Mouse (Mus musculus) E14TG2a.4 (cell line): ENCODE results near the gene Shq1.

Experiments used
- H3K27me3 ChIP-seq: 2 replicates; pipeline ENCODE4 v1.6.1; 2014; ENCODE audit warnings: low read length, control low read depth; ENCODE audit not compliant: insufficient read depth
- H3K36me3 ChIP-seq: 2 replicates; pipeline ENCODE4 v1.6.1; 2014; ENCODE audit warnings: low read length, control low read depth; ENCODE audit not compliant: insufficient read depth
- H3K4me1 ChIP-seq: replicated peaks from 2 replicates; pipeline ENCODE4 v1.6.1; 2014; ENCODE audit warnings: low read depth, low read length, control low read depth
- H3K4me3 ChIP-seq: replicated peaks from 2 replicates; pipeline ENCODE4 v1.5.1; 2014; ENCODE audit warnings: mild to moderate bottlenecking, low read length
- H3K9me3 ChIP-seq: 2 replicates; pipeline ENCODE4 v1.6.1; 2014; ENCODE audit warnings: low read length, control low read depth
- CTCF ChIP-seq: conservative IDR thresholded peaks from 2 replicates; pipeline ENCODE4 v1.5.1; 2014; ENCODE audit warnings: low read length
- NANOG ChIP-seq: IDR thresholded peaks from 2 replicates; pipeline ENCODE4 v1.6.1; 2014; ENCODE audit warnings: borderline replicate concordance, low read length, mixed read lengths
- POU5F1 ChIP-seq: IDR thresholded peaks from 2 replicates; pipeline ENCODE4 v1.6.1; 2014; ENCODE audit warnings: low read length, borderline replicate concordance

Gene Shq1

DNA sequence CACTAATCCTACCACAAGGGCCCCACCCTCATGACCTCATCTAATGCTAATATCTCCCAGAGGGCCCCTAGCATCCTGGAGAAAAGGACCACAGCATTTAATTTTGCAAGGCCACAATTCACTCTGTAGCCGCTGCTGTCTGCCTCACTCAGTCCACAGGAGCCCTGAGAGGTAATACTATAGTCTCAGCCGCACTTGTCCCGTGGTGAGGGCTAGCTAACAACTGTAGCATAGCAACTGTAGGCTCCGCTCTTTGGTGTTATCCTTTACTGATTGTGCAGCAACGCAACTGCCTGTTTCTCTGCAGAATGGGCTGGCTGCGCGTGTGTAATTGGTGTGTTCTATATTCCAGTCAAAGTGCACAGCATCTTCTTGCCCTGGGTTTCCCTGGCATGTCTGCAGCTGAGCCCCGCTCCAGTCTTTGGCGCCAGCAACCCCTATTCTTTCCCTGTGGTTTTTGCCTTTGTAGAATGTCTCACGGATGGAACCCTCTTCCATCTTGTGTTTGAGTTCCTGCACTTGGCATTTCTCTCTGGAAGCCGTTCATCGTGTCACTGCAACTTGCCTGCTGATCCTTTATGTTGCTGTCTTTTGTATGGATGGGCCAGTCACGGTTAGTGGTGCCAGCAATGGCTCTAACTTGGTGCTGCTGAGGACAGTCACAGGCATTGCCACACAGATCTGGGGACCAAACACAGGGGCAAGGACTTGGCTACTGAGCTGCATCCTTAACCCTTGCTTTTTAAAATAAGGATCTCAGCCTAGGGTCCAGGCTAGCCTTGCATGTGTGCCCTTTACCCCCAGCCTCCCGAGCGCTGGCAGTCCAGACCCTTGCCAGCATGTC, 128.6 kb downstream of the Shq1 start:
- Histone ChIP-seq H3K4me1 (peaks cover 40% of the 10 kb centered on the region), H3K4me3 (no peak overlapping the region), H3K27me3 (peaks cover 9% of the 10 kb centered on the region; the same call in 1 of the 2 replicates), H3K36me3 (no peaks in the 10 kb centered on the region), H3K9me3 (no peaks in the 10 kb centered on the region)
- TF ChIP-seq CTCF (no peak), NANOG (no peak), POU5F1 (no peak)

DNA sequence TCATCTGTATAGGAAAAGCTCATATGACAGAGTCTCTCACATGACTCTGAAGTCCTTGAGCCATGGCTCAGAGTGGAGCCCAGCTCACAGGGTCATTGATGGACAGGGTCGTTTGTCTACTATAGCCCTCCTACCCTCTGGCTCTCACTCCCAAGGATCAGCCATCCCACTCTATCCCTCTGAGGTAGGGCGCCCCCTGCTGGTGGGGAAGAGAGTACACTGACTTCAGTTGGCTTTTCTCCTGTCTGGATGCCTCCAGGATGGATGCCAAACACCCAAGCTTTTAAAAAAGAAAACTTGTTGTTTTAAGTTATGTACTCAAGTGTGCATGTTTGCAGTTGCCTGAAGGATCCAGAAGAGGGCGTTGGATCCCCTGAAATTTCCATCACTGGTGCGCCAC, 131.3 kb downstream of the Shq1 start:
- Histone ChIP-seq H3K27me3 (peaks cover 7% of the 10 kb centered on the region; the same call in 1 of the 2 replicates), H3K9me3 (no peaks in the 10 kb centered on the region), H3K4me3 (no peak overlapping the region), H3K36me3 (no peaks in the 10 kb centered on the region), H3K4me1 (peaks cover 45% of the 10 kb centered on the region)
- TF ChIP-seq CTCF (peak; percentile 70), NANOG (no peak), POU5F1 (no peak)

DNA sequence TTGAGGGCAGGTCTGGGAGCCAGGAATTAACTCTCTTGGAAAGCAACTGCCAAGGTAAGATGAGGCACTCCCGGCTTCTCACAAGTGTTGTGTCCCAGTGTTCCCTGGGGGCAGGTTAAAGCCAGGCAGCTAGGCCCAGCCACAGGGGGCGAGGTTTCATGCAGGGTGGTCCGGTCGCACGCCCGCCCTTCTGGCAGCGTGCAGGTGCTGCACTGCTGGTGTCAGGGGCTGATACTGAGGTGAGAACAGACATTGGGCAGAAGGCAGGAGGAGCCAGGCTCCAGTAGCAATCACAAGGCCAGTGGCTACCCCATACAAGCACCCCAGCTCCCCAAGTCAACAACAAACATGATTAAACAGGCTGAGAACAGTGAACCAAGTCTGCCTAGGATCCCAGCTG, 132.4 kb downstream of the Shq1 start:
- H3K36me3 ChIP-seq, result no peaks in the 10 kb centered on the region
- TF ChIP-seq POU5F1 (no peak), NANOG (no peak), CTCF (no peak)
- H3K4me1 ChIP-seq, result peaks cover 45% of the 10 kb centered on the region
- H3K9me3 ChIP-seq, result no peaks in the 10 kb centered on the region
- 0 out of 2 replicates have a peak overlapping the region, but pooled peaks have one; percentile 23 for H3K4me3 ChIP-seq
- H3K27me3 ChIP-seq, result 0 out of 2 replicates have a peak, but pooled peaks cover 4% of the 10 kb centered on the region

DNA sequence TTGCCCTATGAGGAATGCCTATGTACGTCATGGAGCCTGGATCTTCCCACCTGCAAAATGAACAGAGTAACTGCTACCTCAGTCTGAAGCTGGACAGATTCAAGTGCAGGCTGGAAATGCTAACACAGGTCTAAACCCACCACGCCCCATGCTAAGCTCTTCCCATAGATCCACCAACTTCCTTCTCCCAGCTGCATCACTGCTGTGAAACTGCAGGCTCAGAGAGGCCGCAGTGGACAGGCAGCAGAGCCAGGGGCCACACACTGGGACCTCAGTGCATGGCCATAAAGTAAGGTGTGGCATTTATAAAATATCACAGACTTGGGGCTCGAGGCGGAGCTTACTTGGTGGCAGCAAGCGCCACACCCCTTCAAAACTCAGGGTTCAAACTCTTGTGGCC, 133.0 kb downstream of the Shq1 start:
- Histone ChIP-seq H3K27me3 (0 out of 2 replicates have a peak, but pooled peaks cover 4% of the 10 kb centered on the region), H3K4me1 (peaks cover 49% of the 10 kb centered on the region), H3K4me3 (no peak overlapping the region), H3K9me3 (no peaks in the 10 kb centered on the region), H3K36me3 (no peaks in the 10 kb centered on the region)
- no peak for TF ChIP-seq CTCF
- no peak for TF ChIP-seq POU5F1

DNA sequence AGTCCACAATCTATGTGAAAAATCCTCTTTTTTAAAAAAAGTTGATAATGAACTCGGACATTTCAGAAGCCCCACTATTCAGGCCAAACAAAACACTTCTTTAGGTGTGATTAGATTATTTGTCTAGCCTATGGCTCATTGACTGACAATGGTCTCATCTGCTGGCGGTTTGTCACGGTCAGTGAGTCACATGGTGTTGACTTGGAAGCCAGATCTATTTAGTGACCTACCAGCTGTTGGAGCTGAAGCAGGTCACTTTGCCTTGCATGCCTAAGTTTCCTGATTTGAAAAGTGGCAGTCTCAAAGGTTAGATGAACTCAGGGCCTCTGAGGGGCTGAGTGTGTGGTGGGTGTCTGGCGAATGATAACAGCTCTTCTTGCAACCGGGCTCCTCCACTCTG, 133.9 kb downstream of the Shq1 start:
- Histone ChIP-seq H3K4me1 (peaks cover 48% of the 10 kb centered on the region), H3K4me3 (no peak overlapping the region), H3K36me3 (no peaks in the 10 kb centered on the region), H3K27me3 (peaks cover 4% of the 10 kb centered on the region; the same call in 1 of the 2 replicates), H3K9me3 (no peaks in the 10 kb centered on the region)
- TF ChIP-seq CTCF (no peak), POU5F1 (no peak)

DNA sequence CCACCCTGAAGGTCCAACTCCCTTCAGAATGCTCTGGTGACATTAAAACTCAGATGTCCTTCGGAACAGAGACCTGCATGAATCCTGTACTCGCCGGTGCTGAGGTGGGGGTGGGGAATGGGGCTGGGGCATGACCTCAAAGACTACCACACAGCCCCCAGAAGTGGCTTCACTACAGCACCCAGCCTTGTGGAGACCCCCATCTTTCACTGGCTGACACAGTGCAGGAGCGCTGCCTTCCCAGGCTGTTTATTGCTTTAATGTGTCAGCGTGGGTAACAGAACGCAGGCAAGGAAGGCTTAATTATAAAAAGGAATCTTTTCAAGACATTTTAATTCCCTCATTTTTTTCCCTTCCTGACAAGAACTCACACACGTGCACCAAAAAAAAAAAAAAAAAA, 137.6 kb downstream of the Shq1 start:
- no peaks in the 10 kb centered on the region for H3K9me3 ChIP-seq
- TF ChIP-seq POU5F1, result no peak
- TF ChIP-seq CTCF, result no peak
- no peak for TF ChIP-seq NANOG

DNA sequence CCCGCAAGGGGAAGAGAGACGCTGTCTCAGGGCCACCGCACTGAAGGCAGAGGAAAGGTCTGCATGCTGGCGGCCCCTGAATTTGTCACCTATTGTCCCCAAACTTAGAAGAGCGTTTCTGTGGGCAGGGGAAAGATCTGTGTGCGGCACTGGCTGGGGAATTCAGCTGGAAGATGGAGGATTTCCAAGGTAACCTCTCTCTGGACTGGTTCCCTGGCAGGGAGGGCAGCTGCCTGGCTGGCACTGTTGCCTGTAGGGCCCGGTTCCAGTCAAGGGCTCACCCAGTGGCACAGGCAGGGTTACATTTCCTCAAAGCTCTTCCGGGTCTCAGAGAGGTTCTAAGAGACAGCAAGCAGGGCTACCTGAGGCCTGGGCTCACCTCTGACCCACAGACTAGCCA, 138.6 kb downstream of the Shq1 start:
- Histone ChIP-seq H3K36me3 (no peaks in the 10 kb centered on the region), H3K27me3 (peaks cover 7% of the 10 kb centered on the region; the same call in 1 of the 2 replicates), H3K4me1 (peaks cover 22% of the 10 kb centered on the region), H3K4me3 (no peak overlapping the region), H3K9me3 (no peaks in the 10 kb centered on the region)
- TF ChIP-seq NANOG (no peak), POU5F1 (no peak), CTCF (no peak)

More for the DNA sequence above, 137.6 kb downstream of the Shq1 start:
- no peaks in the 10 kb centered on the region for H3K36me3 ChIP-seq
- peaks cover 7% of the 10 kb centered on the region; the same call in 1 of the 2 replicates for H3K27me3 ChIP-seq
- no peak overlapping the region for H3K4me3 ChIP-seq
- peaks cover 28% of the 10 kb centered on the region for H3K4me1 ChIP-seq

DNA sequence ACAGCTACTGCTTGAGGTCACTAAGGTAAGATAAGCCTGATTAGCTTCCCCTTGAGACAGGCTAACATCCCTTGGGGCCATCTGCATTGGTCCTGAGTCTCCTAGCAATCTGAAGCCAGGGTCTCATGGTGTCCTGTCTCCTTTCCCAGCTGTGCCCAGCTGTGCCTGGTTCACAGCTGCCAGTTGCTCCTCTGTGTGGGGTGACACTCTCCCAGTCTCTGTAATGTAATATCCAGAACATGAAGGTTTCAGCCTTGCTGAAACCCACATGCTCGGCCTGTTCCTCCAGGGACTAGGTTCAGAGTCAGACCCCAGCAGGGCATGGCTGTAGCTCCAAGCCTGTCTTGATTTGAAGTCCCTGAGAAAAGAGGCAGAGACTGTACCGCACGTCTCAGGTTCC, 141.3 kb downstream of the Shq1 start:
- no peaks in the 10 kb centered on the region for H3K9me3 ChIP-seq
- TF ChIP-seq NANOG (no peak), POU5F1 (no peak), CTCF (no peak)
- H3K4me3 ChIP-seq, result no peak overlapping the region
- H3K27me3 ChIP-seq, result peaks cover 14% of the 10 kb centered on the region; the same call in 1 of the 2 replicates
- peaks cover 39% of the 10 kb centered on the region for H3K4me1 ChIP-seq
- H3K36me3 ChIP-seq, result no peaks in the 10 kb centered on the region

DNA sequence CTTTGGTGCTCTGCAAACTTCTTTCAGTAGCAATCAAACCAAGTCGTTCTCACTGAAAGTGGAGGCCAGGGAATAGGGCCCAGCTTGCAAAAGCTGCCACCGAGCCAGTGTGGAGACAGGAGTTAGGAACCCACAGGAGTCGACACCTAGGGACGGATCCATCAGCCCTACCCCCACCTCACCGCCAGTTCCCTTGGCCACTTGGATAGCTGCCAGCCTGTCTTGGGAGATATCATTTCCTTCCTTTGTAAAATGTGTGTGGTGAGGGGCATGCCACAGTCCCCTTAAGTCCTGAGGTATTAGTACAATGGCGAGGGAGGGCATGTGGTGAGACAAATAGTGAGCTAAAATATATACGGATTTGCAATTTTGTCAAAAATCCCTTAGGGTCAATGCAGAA, 142.4 kb downstream of the Shq1 start:
- TF ChIP-seq POU5F1, result no peak
- no peak for TF ChIP-seq CTCF
- TF ChIP-seq NANOG, result no peak
- H3K4me3 ChIP-seq, result no peak overlapping the region

More for the DNA sequence above, 142.4 kb downstream of the Shq1 start:
- Histone ChIP-seq H3K9me3 (no peaks in the 10 kb centered on the region), H3K36me3 (no peaks in the 10 kb centered on the region), H3K27me3 (peaks cover 15% of the 10 kb centered on the region; the same call in 1 of the 2 replicates), H3K4me1 (peaks cover 39% of the 10 kb centered on the region)
